Mouse (Mus musculus) limb, embryonic 14.5 days (tissue): ENCODE results near the gene Tnfrsf9. TPM values are rescaled to one million over a fixed set of nuclear protein-coding genes. Genes with fewer than 3 reads are reported as not detected.

Source experiments
- ATAC-seq: fragments of 200-750 bp; cut with Nextera tagmentation; 2 replicates; pipeline ENCODE4 v1.8.0; 2017; ENCODE audit warnings: low read depth, moderate number of reproducible peaks, moderate TSS enrichment; ENCODE audit not compliant: low FRiP score
- DNase-seq: peaks from one replicate; pipeline ENCODE4 v3.0.0-alpha.2; 2015; ENCODE audit warnings: low spot score
- H3K27ac ChIP-seq: fragments of 300-500 bp; sonication (generic); replicated peaks from 2 replicates; pipeline ENCODE4 v1.5.1; 2014; ENCODE audit warnings: low read depth, mild to moderate bottlenecking, low read length, moderate library complexity, mixed read lengths
- H3K27me3 ChIP-seq: fragments of 300-500 bp; sonication (generic); 2 replicates; pipeline ENCODE4 v1.6.1; 2014; ENCODE audit warnings: low read length, mixed read lengths; ENCODE audit not compliant: control insufficient read depth, insufficient read depth
- H3K36me3 ChIP-seq: fragments of 300-500 bp; sonication (generic); 2 replicates; pipeline ENCODE4 v1.6.1; 2014; ENCODE audit warnings: mild to moderate bottlenecking, low read length, moderate library complexity, mixed read lengths; ENCODE audit not compliant: control insufficient read depth, insufficient read depth
- H3K4me1 ChIP-seq: fragments of 300-500 bp; sonication (generic); 2 replicates; pipeline ENCODE4 v1.6.1; 2014; ENCODE audit warnings: antibody characterized with exemption, low read length, mixed read lengths; ENCODE audit not compliant: control insufficient read depth, insufficient read depth
- H3K4me2 ChIP-seq: fragments of 300-500 bp; sonication (generic); replicated peaks from 2 replicates; pipeline ENCODE4 v1.6.1; 2014; ENCODE audit warnings: low read depth, mild to moderate bottlenecking, low read length, moderate library complexity; ENCODE audit not compliant: severe bottlenecking
- H3K4me3 ChIP-seq: fragments of 300-500 bp; sonication (generic); replicated peaks from 2 replicates; pipeline ENCODE4 v1.5.1; 2014; ENCODE audit warnings: low read length
- H3K9ac ChIP-seq: fragments of 300-500 bp; sonication (generic); 2 replicates; pipeline ENCODE4 v1.6.1; 2014; ENCODE audit warnings: mild to moderate bottlenecking, low read depth, low read length, moderate library complexity; ENCODE audit not compliant: severe bottlenecking
- H3K9me3 ChIP-seq: fragments of 300-500 bp; sonication (generic); 2 replicates; pipeline ENCODE4 v1.6.1; 2016; ENCODE audit warnings: low read length; ENCODE audit not compliant: control insufficient read depth
- POLR2A ChIP-seq: fragments of 200-500 bp; IDR thresholded peaks from 2 replicates; pipeline ENCODE4 v1.8.0; 2012; ENCODE audit warnings: inconsistent platforms, mild to moderate bottlenecking, moderate library complexity, borderline replicate concordance; ENCODE audit not compliant: insufficient read depth, insufficient read length; ENCODE audit errors: extremely low read depth
- WGBS: fragments of 180-500 bp; shearing (Covaris S2); extraction: QIAGEN DNeasy Blood & Tissue Kit; methylation state at CpG from one replicate; pipeline ENCODE4 v1.1.7; 2014; 5-methylcytosine and 5-hydroxymethylcytosine counted together
- polyA plus RNA-seq, 2 experiments: library from polyadenylated mRNA; depleted of rRNA in 1 of 2; stranded (reverse) in 1 of 2; unstranded in 1 of 2; fragments of >200 nt; fragmentation: Nextera tagmentation in 1 of 2; extraction: Ambion mirVana in 1 of 2; gene quantifications; 2 replicates each; pipeline versions ENCODE4 v1.2.1 to v1.2.3; 2012 to 2014

Gene Tnfrsf9
- polyA plus RNA-seq, 2 experiments: 0.08 to 0.80 TPM

- H3K27me3 ChIP-seq: no peaks in the 10 kb centered on the region
- H3K4me3 ChIP-seq: no peak overlapping the region
- no peak overlapping the region for H3K27ac ChIP-seq
- no peak overlapping the region for H3K4me2 ChIP-seq
- DNase-seq (no peak), ATAC-seq (no peak)
- no peak for TF ChIP-seq POLR2A
- no peak overlapping the region for H3K9ac ChIP-seq
- no peaks in the 10 kb centered on the region for H3K4me1 ChIP-seq
- no peaks in the 10 kb centered on the region for H3K9me3 ChIP-seq
- no peaks in the 10 kb centered on the region for H3K36me3 ChIP-seq
- 61% methylated on average over 1 of the region's 1 CpGs for WGBS
These were observed 19.1 kb downstream of the Tnfrsf9 start for GRCm38 (mm10) chr4:150933503-150933902.

DNA sequence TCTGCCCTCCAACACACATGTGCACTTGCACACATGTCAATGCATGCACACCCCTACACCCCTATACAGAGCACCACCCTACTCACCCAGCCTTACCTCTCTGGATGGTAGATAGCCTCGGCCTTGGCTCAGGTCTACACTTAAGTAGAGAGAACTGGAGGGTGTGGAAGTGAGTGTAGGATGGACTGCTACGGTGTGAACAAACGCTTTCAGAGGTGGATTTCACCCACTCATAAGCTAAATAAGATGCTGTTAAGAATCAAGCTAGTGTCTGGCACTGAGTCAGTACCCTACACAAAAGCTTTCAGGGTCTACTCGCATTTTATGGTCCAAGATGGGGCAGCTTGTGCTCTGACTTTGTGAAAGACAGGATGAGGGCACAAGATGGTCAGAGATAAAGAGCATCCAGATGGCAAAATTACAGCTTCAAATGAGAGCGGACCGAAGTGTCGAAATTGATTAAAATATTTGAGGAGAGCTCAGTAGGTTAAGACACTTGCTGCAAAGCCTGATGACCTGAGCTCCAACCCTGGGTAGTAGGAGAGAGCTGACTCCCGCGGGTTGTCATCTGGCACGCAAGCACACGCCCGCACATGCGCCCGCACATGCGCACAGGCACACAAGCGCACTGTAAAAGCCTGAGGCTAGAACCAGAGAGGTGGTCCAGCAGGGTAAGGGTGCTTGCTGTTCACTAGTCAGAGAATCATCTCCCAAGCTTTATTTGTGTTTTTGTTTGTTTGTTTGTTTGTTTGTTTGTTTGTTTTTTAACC is 23.1 kb downstream of the Tnfrsf9 start:
- Histone ChIP-seq H3K4me2 (no peak overlapping the region), H3K4me1 (no peaks in the 10 kb centered on the region), H3K4me3 (no peak overlapping the region), H3K27ac (no peak overlapping the region), H3K27me3 (no peaks in the 10 kb centered on the region), H3K36me3 (no peaks in the 10 kb centered on the region), H3K9me3 (no peaks in the 10 kb centered on the region), H3K9ac (no peak overlapping the region)
- DNase-seq (no peak), ATAC-seq (no peak)
- 65% methylated on average over 16 of the region's 16 CpGs for WGBS
- no peak for TF ChIP-seq POLR2A

DNA sequence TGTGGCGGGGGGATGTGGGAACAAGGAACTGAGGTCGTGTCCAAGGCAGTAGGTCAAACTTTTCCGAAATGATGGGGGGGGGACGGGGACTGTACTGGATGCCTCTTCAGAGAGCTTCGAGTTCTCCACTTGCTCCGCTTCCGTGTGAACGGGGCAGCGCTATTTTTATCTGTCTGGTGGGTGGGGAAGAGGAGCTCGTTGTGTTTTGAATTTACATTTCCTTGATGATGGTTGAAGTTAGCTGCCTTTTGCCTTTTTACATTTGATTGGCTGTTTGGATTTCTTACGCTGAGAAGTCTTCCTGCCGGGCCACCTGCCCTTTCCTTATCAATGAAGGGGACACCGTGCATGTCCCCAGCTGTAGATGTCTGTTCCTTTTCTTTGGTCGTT is 23.7 kb downstream of the Tnfrsf9 start:
- Histone ChIP-seq H3K4me3 (no peak overlapping the region), H3K9me3 (no peaks in the 10 kb centered on the region), H3K4me2 (no peak overlapping the region), H3K27ac (no peak overlapping the region), H3K36me3 (no peaks in the 10 kb centered on the region), H3K27me3 (no peaks in the 10 kb centered on the region), H3K4me1 (no peaks in the 10 kb centered on the region), H3K9ac (no peak overlapping the region)
- 53% methylated on average over 14 of the region's 14 CpGs for WGBS
- ATAC-seq (no peak), DNase-seq (no peak)
- TF ChIP-seq POLR2A: no peak

DNA sequence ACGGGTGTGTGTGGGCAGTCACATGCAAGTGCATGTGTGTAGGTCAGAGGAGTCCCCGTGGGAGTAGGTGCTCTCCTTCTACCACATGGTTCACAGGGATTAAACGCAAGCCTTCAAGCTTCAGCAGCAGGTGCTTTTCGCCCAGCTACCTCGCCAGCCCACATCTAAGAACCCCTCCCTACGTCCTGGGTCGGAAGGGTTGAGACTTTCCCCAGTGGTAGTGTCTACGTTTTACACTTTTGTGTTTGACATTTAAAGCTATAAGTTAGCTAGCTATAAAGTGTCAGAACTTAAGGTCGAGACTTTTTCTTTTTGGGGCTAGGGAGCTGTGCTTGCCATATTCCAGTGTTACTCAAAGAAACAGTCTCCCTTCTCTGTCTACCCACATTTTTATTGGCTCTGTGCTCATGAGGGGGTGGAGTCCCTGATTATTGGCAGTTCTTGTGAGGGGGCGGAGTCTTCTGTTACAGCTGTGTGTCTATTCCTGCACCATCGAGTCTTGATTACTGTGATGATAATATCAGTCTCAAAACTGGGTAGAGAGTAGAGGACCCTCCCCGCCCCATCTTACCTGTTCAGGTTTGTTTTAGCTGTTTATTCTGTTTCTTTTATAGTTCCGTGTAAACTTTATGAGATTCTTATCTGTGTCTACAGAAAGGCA is 25.8 kb downstream of the Tnfrsf9 start:
- no peaks in the 10 kb centered on the region for H3K4me1 ChIP-seq
- no peak overlapping the region for H3K27ac ChIP-seq
- H3K36me3 ChIP-seq: no peaks in the 10 kb centered on the region
- 65% methylated on average over 13 of the region's 13 CpGs for WGBS
- H3K9ac ChIP-seq: no peak overlapping the region
- DNase-seq (no peak), ATAC-seq (no peak)
- H3K27me3 ChIP-seq: no peaks in the 10 kb centered on the region
- no peak overlapping the region for H3K4me3 ChIP-seq
- H3K4me2 ChIP-seq: no peak overlapping the region
- TF ChIP-seq POLR2A: no peak
- no peaks in the 10 kb centered on the region for H3K9me3 ChIP-seq

DNA sequence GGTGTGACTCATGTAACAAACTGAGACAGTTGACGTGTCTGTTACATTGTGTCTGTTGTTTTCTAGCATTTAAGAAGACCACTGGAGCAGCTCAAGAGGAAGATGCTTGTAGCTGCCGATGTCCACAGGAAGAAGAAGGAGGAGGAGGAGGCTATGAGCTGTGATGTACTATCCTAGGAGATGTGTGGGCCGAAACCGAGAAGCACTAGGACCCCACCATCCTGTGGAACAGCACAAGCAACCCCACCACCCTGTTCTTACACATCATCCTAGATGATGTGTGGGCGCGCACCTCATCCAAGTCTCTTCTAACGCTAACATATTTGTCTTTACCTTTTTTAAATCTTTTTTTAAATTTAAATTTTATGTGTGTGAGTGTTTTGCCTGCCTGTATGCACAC is 30.3 kb downstream of the Tnfrsf9 start:
- ATAC-seq: no peak
- no peaks in the 10 kb centered on the region for H3K36me3 ChIP-seq
- H3K4me3 ChIP-seq: no peak overlapping the region
- no peak overlapping the region for H3K27ac ChIP-seq
- DNase-seq: no peak
- H3K9me3 ChIP-seq: no peaks in the 10 kb centered on the region
- H3K4me1 ChIP-seq: no peaks in the 10 kb centered on the region
- WGBS: 90% methylated on average over 7 of the region's 7 CpGs
- no peaks in the 10 kb centered on the region for H3K27me3 ChIP-seq
- H3K4me2 ChIP-seq: no peak overlapping the region
- TF ChIP-seq POLR2A: no peak
- H3K9ac ChIP-seq: no peak overlapping the region

GRCm38 (mm10) chr4:150950972-150951371 is 36.6 kb downstream of the Tnfrsf9 start:
- Histone ChIP-seq H3K4me1 (no peaks in the 10 kb centered on the region), H3K27ac (no peak overlapping the region), H3K9ac (no peak overlapping the region), H3K36me3 (no peaks in the 10 kb centered on the region), H3K9me3 (no peaks in the 10 kb centered on the region), H3K27me3 (no peaks in the 10 kb centered on the region), H3K4me2 (no peak overlapping the region), H3K4me3 (no peak overlapping the region)
- WGBS: 86% methylated on average over 10 of the region's 10 CpGs
- DNase-seq (no peak), ATAC-seq (no peak)
- no peak for TF ChIP-seq POLR2A
